Mouse (Mus musculus) ovary, adult 18-20 months (tissue): ENCODE measurements around the gene Akr1d1.

Experiments
- DNase-seq: peaks from one replicate; pipeline ENCODE4 v3.0.0; 2022; ENCODE audit warnings: low spot score, mixed read lengths

The Akr1d1 gene

GRCm38 (mm10) chr6:37567363-37567762, 37.4 kb downstream of the Akr1d1 start:
- no peak for DNase-seq

- no peak for DNase-seq
Observed at GRCm38 (mm10) chr6:37571939-37572338, 42.0 kb downstream of the Akr1d1 start.

GRCm38 (mm10) chr6:37572935-37573334, 43.0 kb downstream of the Akr1d1 start:
- DNase-seq, result no peak

GRCm38 (mm10) chr6:37580476-37580875, 50.5 kb downstream of the Akr1d1 start:
- no peak for DNase-seq

- peak; percentile 35 for DNase-seq
Observed at GRCm38 (mm10) chr6:37589340-37589962, 59.5 kb downstream of the Akr1d1 start.

- DNase-seq, result no peak
Observed at GRCm38 (mm10) chr6:37590800-37591199, 60.8 kb downstream of the Akr1d1 start.

GRCm38 (mm10) chr6:37592101-37593032, 62.4 kb downstream of the Akr1d1 start:
- DNase-seq, result peak; percentile 15

- DNase-seq, result no peak
Observed at GRCm38 (mm10) chr6:37593033-37593374, 63.0 kb downstream of the Akr1d1 start.

- DNase-seq, result no peak
Observed at GRCm38 (mm10) chr6:37593551-37594089, 63.6 kb downstream of the Akr1d1 start.

- no peak for DNase-seq
Observed at GRCm38 (mm10) chr6:37597088-37597487, 67.1 kb downstream of the Akr1d1 start.

- DNase-seq, result no peak
Observed at GRCm38 (mm10) chr6:37598033-37598432, 68.1 kb downstream of the Akr1d1 start.

- no peak for DNase-seq
Observed at GRCm38 (mm10) chr6:37600976-37601498, 71.1 kb downstream of the Akr1d1 start.

- no peak for DNase-seq
Observed at GRCm38 (mm10) chr6:37602857-37603765, 73.1 kb downstream of the Akr1d1 start.

GRCm38 (mm10) chr6:37604178-37604883, 74.4 kb downstream of the Akr1d1 start:
- DNase-seq, result no peak

- DNase-seq, result no peak
Observed at GRCm38 (mm10) chr6:37604884-37605269, 74.9 kb downstream of the Akr1d1 start.

- DNase-seq, result no peak
Observed at GRCm38 (mm10) chr6:37607511-37608289, 77.7 kb downstream of the Akr1d1 start.

- DNase-seq, result no peak
Observed at GRCm38 (mm10) chr6:37612603-37613284, 82.8 kb downstream of the Akr1d1 start.

- no peak for DNase-seq
Observed at GRCm38 (mm10) chr6:37615490-37615889, 85.5 kb downstream of the Akr1d1 start.

GRCm38 (mm10) chr6:37616136-37616535, 86.2 kb downstream of the Akr1d1 start:
- DNase-seq, result no peak
